Mouse (Mus musculus) forebrain, embryonic 11.5 days (tissue): ENCODE data around the gene Upp2. TPM values are rescaled to one million over a fixed set of nuclear protein-coding genes. Genes with fewer than 3 reads are reported as not detected.

Source experiments
- ATAC-seq: fragments of 200-750 bp; cut with Nextera tagmentation; replicated peaks from 2 replicates; pipeline ENCODE4 v1.8.0; 2017; ENCODE audit warnings: moderate TSS enrichment; ENCODE audit not compliant: low FRiP score
- DNase-seq: peaks from one replicate; pipeline ENCODE4 v3.0.0-alpha.2; 2017; ENCODE audit warnings: low spot score
- H3K27ac ChIP-seq: fragments of 300-500 bp; sonication (generic); 2 replicates; pipeline ENCODE4 v1.5.1; 2014; ENCODE audit warnings: low read depth, low read length
- H3K27me3 ChIP-seq: fragments of 300-500 bp; sonication (generic); 2 replicates; pipeline ENCODE4 v1.6.1; 2014; ENCODE audit warnings: mild to moderate bottlenecking, low read length, mixed read lengths; ENCODE audit not compliant: control insufficient read depth, insufficient read depth
- H3K36me3 ChIP-seq: fragments of 300-500 bp; sonication (generic); 2 replicates; pipeline ENCODE4 v1.6.1; 2014; ENCODE audit warnings: mild to moderate bottlenecking, low read length, moderate library complexity, mixed read lengths; ENCODE audit not compliant: control insufficient read depth, insufficient read depth
- H3K4me1 ChIP-seq: fragments of 300-500 bp; sonication (generic); replicated peaks from 2 replicates; pipeline ENCODE4 v1.6.1; 2014; ENCODE audit warnings: low read length, mixed read lengths; ENCODE audit not compliant: control insufficient read depth, insufficient read depth
- H3K4me2 ChIP-seq: fragments of 300-500 bp; sonication (generic); 2 replicates; pipeline ENCODE4 v1.6.1; 2014; ENCODE audit warnings: low read depth, mild to moderate bottlenecking, low read length, moderate library complexity, mixed read lengths; ENCODE audit not compliant: severe bottlenecking
- H3K4me3 ChIP-seq: fragments of 300-500 bp; sonication (generic); 2 replicates; pipeline ENCODE4 v1.5.1; 2014; ENCODE audit warnings: low read depth, low read length
- H3K9ac ChIP-seq: fragments of 300-500 bp; sonication (generic); 2 replicates; pipeline ENCODE4 v1.6.1; 2014; ENCODE audit warnings: low read length
- H3K9me3 ChIP-seq: fragments of 300-500 bp; sonication (generic); 2 replicates; pipeline ENCODE4 v1.6.1; 2016; ENCODE audit warnings: low read length, mixed read lengths; ENCODE audit not compliant: control insufficient read depth
- WGBS: fragments of 180-500 bp; shearing (Covaris S2); extraction: QIAGEN DNeasy Blood & Tissue Kit; methylation state at CpG from one replicate; pipeline ENCODE4 v1.1.7; 2014; 5-methylcytosine and 5-hydroxymethylcytosine counted together
- polyA plus RNA-seq: library from polyadenylated mRNA; unstranded; fragments of >200 nt; fragmentation: Nextera tagmentation; extraction: Ambion mirVana; gene quantifications from 2 replicates; pipeline ENCODE4 v1.2.1, GENCODE M21; 2014

Upp2 gene
- polyA plus RNA-seq, 1 experiment from 2014 or later, result 4.9 TPM

GRCm38 (mm10) chr2:58663404-58664120 lies 96.5 kb downstream of the Upp2 start:
- H3K9ac ChIP-seq, result no peak overlapping the region
- H3K36me3 ChIP-seq, result no peaks in the 10 kb centered on the region
- DNase-seq, result peak; percentile 26
- H3K4me1 ChIP-seq, result no peaks in the 10 kb centered on the region
- no peak overlapping the region for H3K27ac ChIP-seq
- ATAC-seq, result no peak
- 78% methylated on average over 7 of the region's 7 CpGs for WGBS
- H3K4me2 ChIP-seq, result no peak overlapping the region
- no peak overlapping the region for H3K4me3 ChIP-seq
- H3K9me3 ChIP-seq, result no peaks in the 10 kb centered on the region
- no peaks in the 10 kb centered on the region for H3K27me3 ChIP-seq

- no peak overlapping the region for H3K4me2 ChIP-seq
- no peak overlapping the region for H3K9ac ChIP-seq
- H3K27ac ChIP-seq, result no peak overlapping the region
- ATAC-seq (no peak), DNase-seq (peak; percentile 77)
- H3K9me3 ChIP-seq, result no peaks in the 10 kb centered on the region
- H3K36me3 ChIP-seq, result no peaks in the 10 kb centered on the region
- no peaks in the 10 kb centered on the region for H3K27me3 ChIP-seq
- no peak overlapping the region for H3K4me3 ChIP-seq
- 80% methylated on average over 12 of the region's 12 CpGs for WGBS
- no peaks in the 10 kb centered on the region for H3K4me1 ChIP-seq
Measured at GRCm38 (mm10) chr2:58665081-58665814, 98.2 kb downstream of the Upp2 start.

DNA sequence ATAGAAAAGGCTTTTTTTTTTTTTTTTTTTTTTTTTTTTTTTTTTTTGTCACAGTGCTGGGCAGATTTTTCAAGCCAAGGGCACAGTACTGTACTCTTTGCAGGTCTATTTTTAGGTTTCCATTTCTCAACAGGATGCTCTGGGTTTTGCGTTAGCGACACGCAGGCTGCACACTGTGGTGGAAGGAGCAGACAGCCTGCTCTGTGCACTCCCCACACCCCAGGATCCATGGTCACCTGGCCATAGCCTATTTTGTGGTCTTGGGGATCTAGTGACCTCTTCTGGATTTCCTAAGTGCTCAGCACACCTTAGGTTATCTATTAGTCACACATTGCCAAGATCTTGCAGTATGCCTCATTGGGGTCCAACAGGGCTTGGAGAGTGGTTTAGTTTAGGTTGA lies 100.2 kb downstream of the Upp2 start:
- H3K4me2 ChIP-seq, result no peak overlapping the region
- no peaks in the 10 kb centered on the region for H3K27me3 ChIP-seq
- ATAC-seq (no peak), DNase-seq (peak; percentile 44)
- H3K4me1 ChIP-seq, result no peaks in the 10 kb centered on the region
- no peaks in the 10 kb centered on the region for H3K36me3 ChIP-seq
- WGBS, result 82% methylated on average over 3 of the region's 3 CpGs
- H3K9me3 ChIP-seq, result no peaks in the 10 kb centered on the region
- H3K27ac ChIP-seq, result no peak overlapping the region
- H3K4me3 ChIP-seq, result no peak overlapping the region
- H3K9ac ChIP-seq, result no peak overlapping the region

DNA sequence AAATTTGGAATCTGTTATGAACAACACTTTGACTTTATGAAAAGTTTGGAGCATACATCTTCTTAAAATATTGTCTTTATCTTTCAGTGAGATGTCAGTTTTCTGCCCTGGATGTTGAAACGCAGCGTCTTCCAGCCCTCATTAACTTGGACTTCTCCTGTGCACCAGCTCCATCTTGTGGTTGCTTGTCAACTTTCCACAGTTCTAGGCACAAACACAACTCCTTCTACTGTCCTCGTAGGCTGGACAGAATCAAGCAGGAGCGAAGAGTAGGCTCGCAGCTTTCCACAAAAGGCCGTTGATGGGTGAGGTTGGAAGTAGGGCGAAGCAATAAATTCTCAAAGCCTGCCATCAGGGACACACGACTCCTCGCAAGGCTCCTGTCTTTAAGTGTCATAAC lies 100.9 kb downstream of the Upp2 start:
- no peak overlapping the region for H3K4me2 ChIP-seq
- H3K27me3 ChIP-seq, result no peaks in the 10 kb centered on the region
- no peaks in the 10 kb centered on the region for H3K9me3 ChIP-seq
- ATAC-seq (peak; percentile 49; the same call in 1 of the 2 replicates), DNase-seq (peak; percentile 62)
- no peaks in the 10 kb centered on the region for H3K36me3 ChIP-seq
- no peak overlapping the region for H3K4me3 ChIP-seq
- H3K27ac ChIP-seq, result no peak overlapping the region
- WGBS, result 57% methylated on average over 9 of the region's 9 CpGs
- H3K9ac ChIP-seq, result no peak overlapping the region
- no peaks in the 10 kb centered on the region for H3K4me1 ChIP-seq

DNA sequence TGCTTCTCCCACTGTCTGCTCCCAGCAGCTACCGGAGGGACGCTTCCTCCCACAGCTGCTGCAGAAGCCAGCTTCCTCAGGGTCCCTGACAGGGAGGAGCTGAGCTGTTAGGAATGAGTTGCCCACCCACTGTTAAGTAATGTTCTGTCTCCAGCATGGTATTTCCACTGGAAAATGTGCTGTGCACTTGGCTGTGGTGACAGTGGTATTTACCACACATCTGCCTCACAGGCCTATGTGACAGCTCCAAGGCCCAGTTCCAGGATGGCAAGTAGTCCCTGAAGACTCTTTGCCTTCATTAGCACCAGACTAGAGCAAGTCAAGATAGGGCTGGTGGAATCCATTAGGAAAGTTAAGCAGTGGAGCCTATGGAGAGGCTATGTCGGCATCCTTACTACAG lies 102.0 kb downstream of the Upp2 start:
- no peak for ATAC-seq
- Histone ChIP-seq H3K27me3 (no peaks in the 10 kb centered on the region), H3K36me3 (no peaks in the 10 kb centered on the region), H3K9me3 (no peaks in the 10 kb centered on the region), H3K4me2 (no peak overlapping the region), H3K27ac (no peak overlapping the region), H3K4me1 (no peaks in the 10 kb centered on the region), H3K4me3 (no peak overlapping the region), H3K9ac (no peak overlapping the region)
- WGBS, result 86% methylated on average over 3 of the region's 3 CpGs
- no peak for DNase-seq

DNA sequence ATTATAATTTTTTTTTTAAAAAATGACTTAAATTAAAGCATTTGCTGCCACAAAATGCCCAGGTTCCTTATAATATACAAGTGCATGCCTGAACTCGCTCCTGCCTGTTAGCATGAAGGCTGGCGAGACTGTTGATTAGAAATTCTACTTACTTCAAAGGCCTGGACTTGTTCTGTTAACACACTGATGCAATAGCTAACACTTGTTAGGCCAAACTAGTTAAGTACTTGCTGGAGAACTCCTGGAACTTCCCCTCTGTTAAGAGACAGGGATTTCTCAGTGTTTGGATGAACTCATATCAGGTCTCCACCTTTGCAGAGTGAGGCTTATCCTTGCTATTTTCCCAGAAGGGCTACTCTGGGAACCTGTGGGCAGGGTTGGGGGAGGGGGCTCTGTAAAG lies 105.4 kb downstream of the Upp2 start:
- Histone ChIP-seq H3K27me3 (no peaks in the 10 kb centered on the region), H3K4me3 (no peak overlapping the region)

GRCm38 (mm10) chr2:58679968-58680367 lies 112.9 kb downstream of the Upp2 start:
- H3K9ac ChIP-seq, result no peak overlapping the region

More for the DNA sequence above, 105.4 kb downstream of the Upp2 start:
- Histone ChIP-seq H3K4me2 (no peak overlapping the region), H3K27ac (no peak overlapping the region), H3K9ac (no peak overlapping the region), H3K4me1 (no peaks in the 10 kb centered on the region), H3K36me3 (no peaks in the 10 kb centered on the region), H3K9me3 (no peaks in the 10 kb centered on the region)
- 97% methylated on average over 2 of the region's 2 CpGs for WGBS
- ATAC-seq (no peak), DNase-seq (no peak)

GRCm38 (mm10) chr2:58680794-58681193 lies 113.7 kb downstream of the Upp2 start:
- Histone ChIP-seq H3K9me3 (no peaks in the 10 kb centered on the region), H3K27ac (no peak overlapping the region), H3K4me3 (no peak overlapping the region), H3K27me3 (no peaks in the 10 kb centered on the region), H3K9ac (no peak overlapping the region), H3K4me1 (no peaks in the 10 kb centered on the region), H3K4me2 (no peak overlapping the region), H3K36me3 (no peaks in the 10 kb centered on the region)
- ATAC-seq (no peak), DNase-seq (peak; percentile 73)
- WGBS, result 38% methylated on average over 6 of the region's 6 CpGs

More at GRCm38 (mm10) chr2:58679968-58680367, 112.9 kb downstream of the Upp2 start:
- DNase-seq, result no peak
- no peaks in the 10 kb centered on the region for H3K36me3 ChIP-seq
- WGBS, result 85% methylated on average over 12 of the region's 12 CpGs
- H3K4me2 ChIP-seq, result no peak overlapping the region
- H3K4me3 ChIP-seq, result no peak overlapping the region
- H3K9me3 ChIP-seq, result no peaks in the 10 kb centered on the region
- ATAC-seq, result no peak
- H3K27ac ChIP-seq, result no peak overlapping the region
- H3K4me1 ChIP-seq, result no peaks in the 10 kb centered on the region
- H3K27me3 ChIP-seq, result no peaks in the 10 kb centered on the region
